Mouse (Mus musculus) thymus, adult 2 months (tissue): Measurements from ENCODE around the gene Mpv17l2.

Experiments used
- CTCF ChIP-seq: fragments of 200-500 bp; IDR thresholded peaks from 2 replicates; pipeline ENCODE4 v1.5.1; 2012; ENCODE audit warnings: mild to moderate bottlenecking, control low read depth, low read length, moderate library complexity, borderline replicate concordance; ENCODE audit not compliant: control insufficient read depth, poor library complexity, insufficient read depth; ENCODE audit errors: extremely low read depth
- POLR2A ChIP-seq: fragments of 200-500 bp; IDR thresholded peaks from 2 replicates; pipeline ENCODE4 v1.6.1; 2012; ENCODE audit warnings: mild to moderate bottlenecking, low read length, control low read depth, moderate library complexity; ENCODE audit not compliant: control insufficient read depth, poor library complexity, insufficient read depth; ENCODE audit errors: extremely low read depth

DNA sequence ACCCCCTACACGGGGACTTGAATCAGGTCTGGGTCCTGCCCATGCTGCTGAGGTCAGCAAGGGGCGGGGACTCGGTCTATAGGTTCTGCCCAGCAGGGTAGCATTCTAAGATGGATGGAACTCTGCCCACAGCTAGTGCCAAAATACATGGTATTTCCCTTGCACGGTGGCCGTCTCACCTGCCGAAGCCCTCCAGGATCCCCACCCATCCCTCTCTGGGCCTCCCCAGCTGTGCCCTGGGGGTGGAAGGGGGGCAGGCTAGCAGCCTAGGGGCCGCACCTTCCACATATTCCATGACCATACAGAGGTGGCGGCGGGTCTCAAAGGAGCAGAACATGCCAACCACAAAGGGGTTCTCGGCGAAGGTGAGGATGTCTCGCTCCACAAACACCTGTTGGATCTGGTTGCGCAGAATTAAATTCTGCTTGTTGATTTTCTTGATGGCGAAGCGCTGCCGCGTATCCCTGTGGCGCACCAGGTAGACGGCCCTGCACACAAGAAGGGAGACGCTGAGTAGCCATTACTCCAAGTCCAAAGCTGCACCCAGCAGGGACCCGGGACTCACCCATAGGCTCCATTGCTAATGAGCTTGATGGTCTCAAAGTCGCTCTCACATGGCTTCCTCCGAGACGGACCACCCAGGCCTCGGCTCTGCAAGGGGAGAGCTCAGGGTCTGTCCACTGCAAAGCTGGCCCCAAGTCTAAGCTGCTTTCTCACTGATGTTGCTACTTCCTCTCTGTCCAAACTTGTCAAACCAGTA, 25.7 kb upstream of the Mpv17l2 start:
- TF ChIP-seq CTCF (no peak), POLR2A (no peak)
